Mouse (Mus musculus) stomach, postnatal 0 days (tissue): ENCODE data around the gene Thsd1.

Experiments used
- CTCF ChIP-seq: IDR thresholded peaks from 2 replicates; pipeline ENCODE4 v1.5.1; 2016; ENCODE audit warnings: antibody characterized with exemption, low read depth, mild to moderate bottlenecking, moderate library complexity
- EP300 ChIP-seq: optimal IDR thresholded peaks from 2 replicates; pipeline ENCODE3; 2016; ENCODE audit warnings: antibody characterized with exemption

GRCm38 (mm10) chr8:22273142-22273541 is 46.0 kb downstream of the Thsd1 start:
- no peak for TF ChIP-seq CTCF
- no peak for TF ChIP-seq EP300
